Mouse (Mus musculus) embryo, embryonic 11.5 days (tissue): ENCODE data around the gene Tdrd3.

Experiments used
- DNase-seq: peaks from one replicate; pipeline ENCODE4 v3.0.0-alpha.2; 2012; ENCODE audit warnings: low read depth, low spot score

The Tdrd3 gene

GRCm38 (mm10) chr14:87566211-87566610 is 149.8 kb downstream of the Tdrd3 start:
- DNase-seq, result no peak

- no peak for DNase-seq
These were observed 150.6 kb downstream of the Tdrd3 start for GRCm38 (mm10) chr14:87567034-87567461.

GRCm38 (mm10) chr14:87567626-87568446 is 151.4 kb downstream of the Tdrd3 start:
- DNase-seq, result no peak

GRCm38 (mm10) chr14:87568447-87568908 is 152.0 kb downstream of the Tdrd3 start:
- no peak for DNase-seq

DNA sequence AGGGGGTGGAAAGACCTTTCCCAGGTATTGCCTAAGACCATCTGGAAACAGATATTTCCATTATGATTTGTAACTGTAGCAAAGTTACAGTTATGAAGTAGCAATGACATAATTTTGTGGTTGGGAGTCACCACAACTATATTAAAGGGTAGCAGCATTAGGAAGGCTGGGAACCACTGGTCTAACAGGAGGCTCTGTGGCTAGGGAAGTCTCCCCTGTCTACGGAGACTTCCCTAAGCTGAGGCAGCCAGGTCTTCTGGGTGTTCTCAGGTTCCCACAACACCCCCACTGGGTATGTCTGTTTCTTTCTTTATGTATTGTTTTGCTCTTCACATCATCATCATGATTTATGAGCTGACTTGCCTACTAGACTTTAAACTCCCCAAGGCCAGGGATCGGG is 153.0 kb downstream of the Tdrd3 start:
- DNase-seq, result no peak

GRCm38 (mm10) chr14:87572453-87572852 is 156.0 kb downstream of the Tdrd3 start:
- DNase-seq, result no peak

DNA sequence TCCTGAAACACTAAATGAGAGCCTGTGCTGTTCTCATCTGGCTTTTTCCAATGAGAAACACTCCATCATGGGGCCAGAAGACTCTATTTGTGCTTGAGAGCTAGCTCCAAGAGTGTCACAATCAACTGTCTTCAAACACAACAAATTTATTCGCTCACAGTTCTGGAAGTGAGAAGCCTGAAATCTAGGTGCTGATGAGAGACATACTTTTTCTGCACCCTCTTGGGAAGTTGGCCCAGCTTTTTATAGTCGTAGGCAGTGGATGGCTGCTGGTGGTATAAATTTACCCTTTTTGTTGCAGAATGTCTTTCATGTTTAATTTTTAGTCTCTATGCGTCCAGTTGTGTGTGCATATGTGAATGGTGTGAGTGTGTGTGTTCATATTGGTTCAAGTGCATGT is 166.2 kb downstream of the Tdrd3 start:
- no peak for DNase-seq
